Comparison of ENCODE assay signal across 25 mouse cellular contexts in genomic region chr17:9538371-9538770, GRCm38 (mm10).
"Had no signal": no experiment of that assay in that cellular context is flagged by ENCODE, and none has a peak within 500 bp of the region (broad histone marks: within the 10 kb centered on the region; RNA-seq: fewer than 3 reads in every experiment).

No protein-coding gene starts in this region.

- H3K9me3 ChIP-seq: intestine, embryonic 15.5 days; kidney, embryonic 15.5 days; limb, embryonic 13.5 days had no signal

- H3K36me3 ChIP-seq: heart, embryonic 10.5 days; heart, embryonic 12.5 days; hindbrain, embryonic 10.5 days; hindbrain, embryonic 12.5 days; intestine, embryonic 15.5 days; kidney, embryonic 15.5 days; limb, embryonic 13.5 days; limb, embryonic 15.5 days had no signal

- H3K9ac ChIP-seq: forebrain, postnatal 0 days; heart, embryonic 12.5 days; hindbrain, embryonic 12.5 days; intestine, embryonic 15.5 days; kidney, embryonic 15.5 days; limb, embryonic 13.5 days; limb, embryonic 15.5 days had no signal

- H3K4me2 ChIP-seq: heart, embryonic 12.5 days; hindbrain, embryonic 12.5 days; intestine, embryonic 15.5 days; kidney, embryonic 15.5 days; limb, embryonic 13.5 days; limb, embryonic 15.5 days had no signal

- H3K27ac ChIP-seq: heart, embryonic 10.5 days; hindbrain, embryonic 10.5 days; intestine, embryonic 15.5 days; kidney, embryonic 15.5 days; kidney, postnatal 0 days; limb, embryonic 13.5 days; limb, embryonic 15.5 days had no signal

- H3K4me1 ChIP-seq: heart, embryonic 10.5 days; heart, embryonic 12.5 days; intestine, embryonic 15.5 days; kidney, embryonic 15.5 days; limb, embryonic 13.5 days; limb, embryonic 15.5 days had no signal

- ATAC-seq: forebrain, postnatal 0 days; hindbrain, embryonic 16.5 days; inflammation-experienced regulatory T-cells, adult 6 months; intestine, embryonic 15.5 days; intestine, postnatal 0 days had no signal

- H3K4me3 ChIP-seq: heart, embryonic 10.5 days; heart, embryonic 12.5 days; hindbrain, embryonic 10.5 days; hindbrain, embryonic 12.5 days; intestine, embryonic 15.5 days; kidney, embryonic 15.5 days; limb, embryonic 13.5 days; limb, embryonic 15.5 days had no signal

- H3K27me3 ChIP-seq: heart, embryonic 12.5 days; hindbrain, embryonic 12.5 days; intestine, embryonic 15.5 days; kidney, embryonic 15.5 days; limb, embryonic 13.5 days; limb, embryonic 15.5 days had no signal

- DNase-seq: forebrain, postnatal 0 days; gastrocnemius, postnatal 14 days; gastrocnemius, postnatal 36 days; heart, adult 18-20 months; heart, postnatal 10 days; heart, postnatal 4 days; kidney, adult 2 months; kidney, adult 9 months; kidney, postnatal 14 days; kidney, postnatal 36 days; layer of hippocampus, adult 9-11 months; layer of hippocampus, postnatal 36 days; left cerebral cortex, postnatal 4 days had no signal
